Mouse (Mus musculus) MEL (cell line): ENCODE measurements around the gene Tex46.

Experiments
- CTCF ChIP-seq, 3 experiments: IDR thresholded peaks in 2 of 3; conservative IDR thresholded peaks in 1 of 3; 2 replicates each; pipeline ENCODE4 v1.5.1; 2011 to 2012; ENCODE audit warnings: low read length in 3 of 3, low read depth in 2 of 3, mild to moderate bottlenecking in 2 of 3, improper control_type of control experiment in 1 of 3, inconsistent platforms in 1 of 3, mixed read lengths in 1 of 3, moderate library complexity in 1 of 3; ENCODE audit not compliant: control insufficient read depth in 1 of 3, insufficient read depth in 1 of 3, poor library complexity in 1 of 3, severe bottlenecking in 1 of 3
- E2F4 ChIP-seq: IDR thresholded peaks from 2 replicates; pipeline ENCODE4 v1.6.1; 2011; ENCODE audit warnings: low read depth, low read length, improper control_type of control experiment, borderline replicate concordance
- EP300 ChIP-seq, 2 experiments: IDR thresholded peaks; 2 replicates each; pipeline ENCODE4 v1.6.1; 2011; ENCODE audit warnings: improper control_type of control experiment in 2 of 2, low read length in 2 of 2, low read depth in 1 of 2, mild to moderate bottlenecking in 1 of 2
- NELFE ChIP-seq: IDR thresholded peaks from 2 replicates; pipeline ENCODE4 v1.6.1; 2011; ENCODE audit warnings: low read depth, low read length, improper control_type of control experiment
- POLR2A ChIP-seq, 2 experiments: IDR thresholded peaks; 2 replicates each; pipeline ENCODE4 v1.6.1; 2011 to 2012; ENCODE audit warnings: low read length in 2 of 2, mild to moderate bottlenecking in 2 of 2, control low read depth in 1 of 2, improper control_type of control experiment in 1 of 2, low read depth in 1 of 2, moderate library complexity in 1 of 2; ENCODE audit not compliant: control insufficient read depth in 1 of 2, insufficient read depth in 1 of 2, poor library complexity in 1 of 2
- SMC3 ChIP-seq: IDR thresholded peaks from 2 replicates; pipeline ENCODE4 v1.6.1; 2011; ENCODE audit warnings: low read depth, low read length, improper control_type of control experiment
- UBTF ChIP-seq: IDR thresholded peaks from 2 replicates; pipeline ENCODE4 v1.6.1; 2012; ENCODE audit warnings: low read depth, mild to moderate bottlenecking, inconsistent platforms, low read length, improper control_type of control experiment, moderate library complexity, borderline replicate concordance; ENCODE audit not compliant: insufficient read depth
- USF2 ChIP-seq, 2 experiments: IDR thresholded peaks; 2 replicates each; pipeline ENCODE4 v1.6.1; 2011 to 2012; ENCODE audit warnings: improper control_type of control experiment in 2 of 2, low read length in 2 of 2, borderline replicate concordance in 1 of 2, inconsistent platforms in 1 of 2, low read depth in 1 of 2, mild to moderate bottlenecking in 1 of 2; ENCODE audit not compliant: insufficient read depth in 1 of 2
- ZC3H11A ChIP-seq: IDR thresholded peaks from 2 replicates; pipeline ENCODE4 v1.6.1; 2012; ENCODE audit warnings: low read depth, mild to moderate bottlenecking, inconsistent platforms, low read length, improper control_type of control experiment
- ZNF384 ChIP-seq: IDR thresholded peaks from 2 replicates; pipeline ENCODE4 v1.6.1; 2012; ENCODE audit warnings: low read depth, mild to moderate bottlenecking, inconsistent platforms, low read length, improper control_type of control experiment

GRCm38 (mm10) chr4:136649480-136650196 lies 39.4 kb downstream of the Tex46 start:
- TF ChIP-seq USF2 (IDR thresholded peaks at IDR 0.05; ENCODE audit: borderline replicate concordance in 1 of 2, insufficient read depth in 1 of 2, low read depth in 1 of 2, low read length in 2 of 2), result no peak
- no peak for TF ChIP-seq POLR2A (IDR thresholded peaks at IDR 0.05; ENCODE audit: control insufficient read depth in 1 of 2, insufficient read depth in 1 of 2, low read depth in 1 of 2, low read length in 2 of 2, poor library complexity in 1 of 2)
- no peak for TF ChIP-seq ZNF384
- no peak for TF ChIP-seq CTCF (IDR thresholded peaks at IDR 0.05 in 2 of 3, conservative IDR thresholded peaks at IDR 0.05 in 1 of 3; ENCODE audit: control insufficient read depth in 1 of 3, insufficient read depth in 1 of 3, low read depth in 2 of 3, low read length in 3 of 3, poor library complexity in 1 of 3, severe bottlenecking in 1 of 3)
- no peak for TF ChIP-seq UBTF
- TF ChIP-seq EP300 (IDR thresholded peaks at IDR 0.05; ENCODE audit: low read depth in 1 of 2, low read length in 2 of 2), result peak in 1 of 2 experiments; percentile 17; a peak in 1 of 4 replicates
- no peak for TF ChIP-seq E2F4
- TF ChIP-seq NELFE, result no peak
- TF ChIP-seq SMC3, result no peak
- TF ChIP-seq ZC3H11A, result no peak
